ENCODE assay signal across 15 mouse cellular contexts in the genomic region with DNA sequence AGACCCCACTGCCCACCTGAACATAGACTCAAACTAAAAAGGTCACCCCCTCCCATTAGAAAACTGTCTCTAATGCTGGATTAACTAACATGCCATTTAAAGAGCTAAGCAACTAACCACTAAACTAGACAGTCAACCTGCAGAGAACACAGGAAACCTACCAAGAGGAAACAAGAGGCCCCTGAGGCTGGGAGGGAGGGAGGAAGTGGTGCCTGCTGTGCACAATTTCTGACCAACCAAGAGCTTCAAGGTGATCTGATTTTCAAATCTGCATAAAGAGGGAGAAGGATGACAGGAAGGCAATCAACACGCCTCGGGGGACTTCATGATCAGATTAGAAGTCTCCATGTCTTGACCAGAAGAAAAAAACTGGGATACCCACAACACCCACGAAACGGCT.
A peak's percentile ranks its signal among the peaks of the same experiment; 100 is the strongest.
DNase-seq lines count a peak whose midpoint lies in the region; ATAC-seq lines count a peak whose summit lies in the region.
"Had no signal": no experiment of that assay in that cellular context is flagged by ENCODE, and none has a peak within 500 bp of the region (broad histone marks: within the 10 kb centered on the region; RNA-seq: fewer than 3 reads in every experiment).

No protein-coding gene starts in this region.

- ATAC-seq in inflammation-experienced regulatory T-cells, adult 6 months = peak; percentile 95
- ATAC-seq: lung, postnatal 0 days; midbrain, embryonic 16.5 days had no signal

- DNase-seq in cerebellum, adult 11-12 months = peak; percentile 4
- no peak for DNase-seq in cerebellum, postnatal 4 days (ENCODE audit: low spot score in 2 of 2)
- peak; percentile 72 for DNase-seq in CD4-positive, CD25-positive, alpha-beta regulatory T cell, adult 2 months (ENCODE audit: low read depth, low spot score)
- DNase-seq in splenic B cell, adult 2 months (ENCODE audit: low read depth, low spot score) = peak; percentile 60
- DNase-seq in urinary bladder, adult 18-20 months (ENCODE audit: low spot score in 2 of 2) = no peak
- no peak for DNase-seq in embryo, embryonic 10.5 days (ENCODE audit: low spot score)
- DNase-seq in kidney, postnatal 10 days = no peak
- DNase-seq: cerebellum, adult 8-10 months; kidney, adult 9 months had no signal

- H3K36me3 ChIP-seq in splenic B cell, adult 2 months (ENCODE audit: control insufficient read depth, insufficient read depth, low read length, poor library complexity, severe bottlenecking) = no peaks in the 10 kb centered on the region; the same call in 1 of the 2 replicates
- H3K36me3 ChIP-seq: hindbrain, embryonic 12.5 days; limb, embryonic 13.5 days; stomach, embryonic 15.5 days had no signal

- H3K27me3 ChIP-seq in splenic B cell, adult 2 months (ENCODE audit: control insufficient read depth, insufficient read depth, low read length, poor library complexity, severe bottlenecking) = no peaks in the 10 kb centered on the region
- H3K27me3 ChIP-seq: hindbrain, embryonic 12.5 days; limb, embryonic 13.5 days; stomach, embryonic 15.5 days had no signal

Comparison
In these comparisons a context has a peak if more than half of its experiments do, and no peak if none do; other contexts are left out.
1. DNase-seq: peak in cerebellum, adult 11-12 months (single experiment), CD4-positive, CD25-positive, alpha-beta regulatory T cell, adult 2 months (single experiment) and splenic B cell, adult 2 months (single experiment); none in cerebellum, postnatal 4 days (0 of 2), urinary bladder, adult 18-20 months (0 of 2), embryo, embryonic 10.5 days (single experiment) and kidney, postnatal 10 days (single experiment).